Mouse (Mus musculus): ENCODE results near the gene Uaca.

- TF ChIP-seq EP300 (IDR thresholded peaks at IDR 0.05; ENCODE audit: low read depth): no peak
- TF ChIP-seq CTCF (IDR thresholded peaks at IDR 0.05; ENCODE audit: low read depth): no peak
These were observed 9.3 kb upstream of the Uaca start for GRCm38 (mm10) chr9:60785069-60785468.

Data from liver, embryonic 14.5 days (tissue).